Mouse (Mus musculus): ENCODE data around the gene Slc10a6.

GRCm38 (mm10) chr5:103673611-103674010 lies 44.4 kb upstream of the Slc10a6 start:
- TF ChIP-seq USF1 (IDR thresholded peaks at IDR 0.05; ENCODE audit: low read depth, low read length) (no peak), USF2 (conservative IDR thresholded peaks at IDR 0.05; ENCODE audit: low read depth, low read length) (no peak), POLR2A (IDR thresholded peaks at IDR 0.05; ENCODE audit: low read depth, low read length) (no peak), ZNF384 (IDR thresholded peaks at IDR 0.05; ENCODE audit: low read depth, low read length) (no peak), ELF1 (IDR thresholded peaks at IDR 0.05; ENCODE audit: low read depth, low read length) (no peak), CTCF (conservative IDR thresholded peaks at IDR 0.05 in 1 of 2, IDR thresholded peaks at IDR 0.05 in 1 of 2; ENCODE audit: low read depth in 2 of 2, low read length in 2 of 2) (no peak), POLR2AphosphoS2 (IDR thresholded peaks at IDR 0.05; ENCODE audit: low read depth, low read length) (no peak), EP300 (IDR thresholded peaks at IDR 0.05; ENCODE audit: low read length) (no peak), HCFC1 (IDR thresholded peaks at IDR 0.05; ENCODE audit: low read depth, low read length) (no peak)
